Mouse (Mus musculus): ENCODE data around the gene Tmem63c. TPM values are rescaled to one million over a fixed set of nuclear protein-coding genes. Genes with fewer than 3 reads are reported as not detected.

Tmem63c gene
- 20.1 and 21.8 TPM in 2 replicates for total RNA-seq (2014; rRNA removed)
- polyA plus RNA-seq (2015; fragmentation: Nextera tagmentation; extraction: Ambion mirVana) = 6.6 and 8.5 TPM in 2 replicates

DNA sequence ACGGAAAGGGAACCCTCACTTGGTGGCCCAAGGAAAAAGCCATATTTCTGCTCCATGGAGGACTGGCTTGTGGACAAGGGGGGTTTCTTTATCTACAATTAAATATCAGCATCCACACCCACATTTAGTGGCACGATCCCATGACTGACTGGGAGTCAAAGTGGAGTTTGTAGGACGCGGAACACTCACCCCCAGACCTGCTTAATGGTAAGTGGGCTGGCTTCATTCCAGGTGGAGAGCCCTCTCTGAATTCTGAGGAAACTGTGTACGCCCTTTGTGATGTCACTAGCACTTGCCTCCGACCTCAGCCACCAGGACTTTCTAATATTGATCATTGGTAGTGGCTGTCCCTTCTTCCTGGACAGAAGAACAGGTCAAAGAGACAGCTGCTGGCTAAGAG, at the start of gene Tmem63c:
Gene Tmem63c, plus strand, starts transcription at position 301 of the 400 bp plus-strand sequence.
- H3K9ac ChIP-seq = no peak within 1 kb of the TSS
- H3K27ac ChIP-seq (ENCODE audit: low read depth, low read length) = no peak within 1 kb of the TSS
- H3K36me3 ChIP-seq (ENCODE audit: insufficient read depth) = no peaks in the 10 kb centered on the region
- TF ChIP-seq CTCF (IDR thresholded peaks at IDR 0.05; ENCODE audit: low read depth) = no peak
- 90% methylated on average over 6 of the region's 6 CpGs for WGBS
- H3K27me3 ChIP-seq (ENCODE audit: insufficient read depth, low read length) = no peaks in the 10 kb centered on the region
- no peak within 1 kb of the TSS for H3K4me2 ChIP-seq (ENCODE audit: low read depth)
- H3K4me1 ChIP-seq (ENCODE audit: insufficient read depth) = no peaks in the 10 kb centered on the region
- ATAC-seq (no peak), DNase-seq (no peak)
- no peak within 1 kb of the TSS for H3K4me3 ChIP-seq (ENCODE audit: low read depth, low read length)
- H3K9me3 ChIP-seq (ENCODE audit: low read length) = no peaks in the 10 kb centered on the region

DNA sequence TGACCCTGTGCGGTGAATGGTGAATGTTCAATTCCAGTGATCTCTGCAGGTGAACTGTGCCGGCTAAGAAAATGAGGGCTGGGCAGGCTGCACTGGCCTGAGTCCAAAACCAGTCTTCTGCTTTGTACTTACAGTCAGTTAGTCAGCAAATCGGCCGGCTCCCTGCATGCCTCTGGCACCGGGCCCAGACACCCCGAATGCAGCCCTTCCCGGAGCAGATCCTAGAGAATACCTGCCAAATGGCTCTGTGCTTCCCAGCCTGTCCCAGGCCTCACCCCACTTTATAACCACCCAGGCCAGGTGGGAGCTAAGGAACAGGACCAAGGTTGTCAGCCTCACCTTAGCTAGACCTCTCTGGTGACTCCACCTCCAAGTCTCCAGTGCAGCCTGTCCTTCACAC, 47.9 kb upstream of the Tmem63c start:
- Histone ChIP-seq H3K27ac (ENCODE audit: low read depth, low read length) (0 out of 2 replicates have a peak overlapping the region, but pooled peaks have one; percentile 15), H3K9me3 (ENCODE audit: low read length) (no peaks in the 10 kb centered on the region), H3K4me2 (ENCODE audit: low read depth) (no peak overlapping the region), H3K4me1 (ENCODE audit: insufficient read depth) (peaks cover 5% of the 10 kb centered on the region), H3K9ac (no peak overlapping the region), H3K27me3 (ENCODE audit: insufficient read depth, low read length) (no peaks in the 10 kb centered on the region), H3K4me3 (ENCODE audit: low read depth, low read length) (no peak overlapping the region), H3K36me3 (ENCODE audit: insufficient read depth) (no peaks in the 10 kb centered on the region; the same call in 1 of the 2 replicates)
- peak; percentile 60 for DNase-seq
- no peak for TF ChIP-seq CTCF (IDR thresholded peaks at IDR 0.05; ENCODE audit: low read depth)
- no peak for ATAC-seq
- WGBS = 16% methylated on average over 7 of the region's 7 CpGs

GRCm38 (mm10) chr12:86973706-86974105, 47.4 kb upstream of the Tmem63c start:
- WGBS = 16% methylated on average over 8 of the region's 8 CpGs
- Histone ChIP-seq H3K4me1 (ENCODE audit: insufficient read depth) (peaks cover 5% of the 10 kb centered on the region), H3K4me2 (ENCODE audit: low read depth) (no peak overlapping the region), H3K9me3 (ENCODE audit: low read length) (no peaks in the 10 kb centered on the region), H3K27ac (ENCODE audit: low read depth, low read length) (no peak overlapping the region), H3K27me3 (ENCODE audit: insufficient read depth, low read length) (no peaks in the 10 kb centered on the region), H3K9ac (no peak overlapping the region), H3K4me3 (ENCODE audit: low read depth, low read length) (no peak overlapping the region), H3K36me3 (ENCODE audit: insufficient read depth) (no peaks in the 10 kb centered on the region; the same call in 1 of the 2 replicates)
- TF ChIP-seq CTCF (IDR thresholded peaks at IDR 0.05; ENCODE audit: low read depth) = no peak
- DNase-seq = no peak
- ATAC-seq = no peak

GRCm38 (mm10) chr12:86974387-86975288, 46.5 kb upstream of the Tmem63c start:
- ATAC-seq = peak; percentile 86
- Histone ChIP-seq H3K4me1 (ENCODE audit: insufficient read depth) (peaks cover 5% of the 10 kb centered on the region), H3K4me3 (ENCODE audit: low read depth, low read length) (peak overlapping the region; percentile 32), H3K27ac (ENCODE audit: low read depth, low read length) (peak overlapping the region; percentile 40; the same call in 1 of the 2 replicates), H3K9ac (peak overlapping the region; percentile 62), H3K36me3 (ENCODE audit: insufficient read depth) (no peaks in the 10 kb centered on the region; the same call in 1 of the 2 replicates), H3K4me2 (ENCODE audit: low read depth) (peak overlapping the region; percentile 63), H3K27me3 (ENCODE audit: insufficient read depth, low read length) (no peaks in the 10 kb centered on the region), H3K9me3 (ENCODE audit: low read length) (no peaks in the 10 kb centered on the region)
- WGBS = 4% methylated on average over 40 of the region's 40 CpGs
- peak; percentile 73 for DNase-seq
- peak; percentile 95 for TF ChIP-seq CTCF (IDR thresholded peaks at IDR 0.05; ENCODE audit: low read depth)

DNA sequence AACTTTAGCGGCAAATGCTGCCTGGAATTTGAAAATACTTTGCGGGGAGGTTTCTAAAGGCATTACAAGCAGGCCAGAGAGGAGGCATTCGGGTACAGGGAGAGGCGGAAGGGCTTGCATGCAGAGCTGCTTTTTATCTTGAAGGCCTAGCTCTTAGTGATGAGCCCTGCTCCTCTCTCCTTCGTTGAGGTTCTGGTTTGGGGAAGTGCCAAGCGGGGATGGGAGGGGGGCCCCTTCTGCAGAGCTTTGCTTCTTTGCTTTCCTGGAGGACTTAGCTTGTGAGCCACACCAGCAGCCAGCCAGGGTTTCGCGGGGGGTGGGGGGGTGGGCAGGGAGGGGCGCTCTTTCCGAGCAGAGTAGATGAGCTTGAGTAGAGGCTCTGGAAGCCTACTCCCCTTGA, 45.4 kb upstream of the Tmem63c start:
- Histone ChIP-seq H3K9me3 (ENCODE audit: low read length) (no peaks in the 10 kb centered on the region), H3K27ac (ENCODE audit: low read depth, low read length) (no peak overlapping the region), H3K4me2 (ENCODE audit: low read depth) (no peak overlapping the region), H3K4me3 (ENCODE audit: low read depth, low read length) (no peak overlapping the region), H3K27me3 (ENCODE audit: insufficient read depth, low read length) (no peaks in the 10 kb centered on the region), H3K9ac (no peak overlapping the region), H3K4me1 (ENCODE audit: insufficient read depth) (peaks cover 5% of the 10 kb centered on the region), H3K36me3 (ENCODE audit: insufficient read depth) (no peaks in the 10 kb centered on the region; the same call in 1 of the 2 replicates)
- ATAC-seq (no peak), DNase-seq (no peak)
- no peak for TF ChIP-seq CTCF (IDR thresholded peaks at IDR 0.05; ENCODE audit: low read depth)
- 44% methylated on average over 10 of the region's 10 CpGs for WGBS

GRCm38 (mm10) chr12:86976511-86977168, 44.5 kb upstream of the Tmem63c start:
- TF ChIP-seq CTCF (IDR thresholded peaks at IDR 0.05; ENCODE audit: low read depth) = peak; percentile 59
- no peaks in the 10 kb centered on the region; the same call in 1 of the 2 replicates for H3K36me3 ChIP-seq (ENCODE audit: insufficient read depth)
- H3K27ac ChIP-seq (ENCODE audit: low read depth, low read length) = no peak overlapping the region
- H3K4me2 ChIP-seq (ENCODE audit: low read depth) = no peak overlapping the region
- H3K9me3 ChIP-seq (ENCODE audit: low read length) = no peaks in the 10 kb centered on the region
- H3K4me3 ChIP-seq (ENCODE audit: low read depth, low read length) = no peak overlapping the region
- WGBS = 69% methylated on average over 6 of the region's 6 CpGs
- no peak overlapping the region for H3K9ac ChIP-seq
- ATAC-seq (no peak), DNase-seq (no peak)
- peaks cover 5% of the 10 kb centered on the region for H3K4me1 ChIP-seq (ENCODE audit: insufficient read depth)
- H3K27me3 ChIP-seq (ENCODE audit: insufficient read depth, low read length) = no peaks in the 10 kb centered on the region
